Mouse (Mus musculus) forebrain, embryonic 12.5 days (tissue): ENCODE results near the gene Cntn1. TPM values are rescaled to one million over a fixed set of nuclear protein-coding genes. Genes with fewer than 3 reads are reported as not detected.

Source experiments
- ATAC-seq: fragments of 200-750 bp; cut with Nextera tagmentation; 2 replicates; pipeline ENCODE4 v1.8.0; 2017; ENCODE audit warnings: moderate TSS enrichment; ENCODE audit not compliant: low FRiP score
- H3K27ac ChIP-seq: fragments of 300-500 bp; sonication (generic); 2 replicates; pipeline ENCODE4 v1.5.1; 2016; ENCODE audit warnings: mild to moderate bottlenecking
- H3K27me3 ChIP-seq: fragments of 300-500 bp; sonication (generic); 2 replicates; pipeline ENCODE4 v1.6.1; 2016; ENCODE audit warnings: mild to moderate bottlenecking
- H3K36me3 ChIP-seq: fragments of 300-500 bp; sonication (generic); replicated peaks from 2 replicates; pipeline ENCODE4 v1.6.1; 2016; ENCODE audit warnings: mild to moderate bottlenecking
- H3K4me1 ChIP-seq: fragments of 300-500 bp; sonication (generic); 2 replicates; pipeline ENCODE4 v1.6.1; 2016
- H3K4me2 ChIP-seq: fragments of 300-500 bp; sonication (generic); 2 replicates; pipeline ENCODE4 v1.6.1; 2016; ENCODE audit warnings: mild to moderate bottlenecking, moderate library complexity
- H3K4me3 ChIP-seq: fragments of 300-500 bp; sonication (generic); replicated peaks from 2 replicates; pipeline ENCODE4 v1.5.1; 2016; ENCODE audit warnings: mild to moderate bottlenecking
- H3K9ac ChIP-seq: fragments of 300-500 bp; sonication (generic); 2 replicates; pipeline ENCODE4 v1.6.1; 2016; ENCODE audit warnings: mild to moderate bottlenecking
- H3K9me3 ChIP-seq: fragments of 300-500 bp; sonication (generic); 2 replicates; pipeline ENCODE4 v1.6.1; 2016
- polyA plus RNA-seq: library from polyadenylated mRNA; unstranded; fragments of >200 nt; fragmentation: Nextera tagmentation; extraction: Ambion mirVana; gene quantifications from 2 replicates; pipeline ENCODE4 v1.2.1, GENCODE M21; 2016

Gene Cntn1
- polyA plus RNA-seq, 1 experiment from 2014 or later = 4.4 TPM

GRCm38 (mm10) chr15:92364592-92364991, 313.6 kb downstream of the Cntn1 start:
- Histone ChIP-seq H3K27ac (no peak overlapping the region), H3K36me3 (no peaks in the 10 kb centered on the region), H3K4me1 (no peaks in the 10 kb centered on the region), H3K4me3 (no peak overlapping the region), H3K9me3 (no peaks in the 10 kb centered on the region), H3K4me2 (no peak overlapping the region), H3K27me3 (no peaks in the 10 kb centered on the region), H3K9ac (no peak overlapping the region)
- ATAC-seq = no peak

Other genes with a start within 250 kb of the Cntn1 start
- gene Smgc, start 212.9 kb upstream of the Cntn1 start, polyA plus RNA-seq = not detected in 2 replicates